Mouse (Mus musculus) kidney, embryonic 16.5 days (tissue): ENCODE results near the gene Tbx10. TPM values are rescaled to one million over a fixed set of nuclear protein-coding genes. Genes with fewer than 3 reads are reported as not detected.

ENCODE experiments used
- ATAC-seq: fragments of 200-750 bp; cut with Nextera tagmentation; 2 replicates; pipeline ENCODE4 v1.8.0; 2017; ENCODE audit warnings: moderate TSS enrichment; ENCODE audit not compliant: low FRiP score, low TSS enrichment
- H3K27ac ChIP-seq: fragments of 300-500 bp; sonication (generic); 2 replicates; pipeline ENCODE4 v1.5.1; 2014; ENCODE audit warnings: low read length
- H3K27me3 ChIP-seq: fragments of 300-500 bp; sonication (generic); 2 replicates; pipeline ENCODE4 v1.6.1; 2014; ENCODE audit warnings: low read length, control low read depth, mixed read lengths; ENCODE audit not compliant: insufficient read depth
- H3K36me3 ChIP-seq: fragments of 300-500 bp; sonication (generic); 2 replicates; pipeline ENCODE4 v1.6.1; 2014; ENCODE audit warnings: low read length, control low read depth, mixed read lengths; ENCODE audit not compliant: insufficient read depth
- H3K4me1 ChIP-seq: fragments of 300-500 bp; sonication (generic); 2 replicates; pipeline ENCODE4 v1.6.1; 2014; ENCODE audit warnings: low read length, control low read depth, mixed read lengths; ENCODE audit not compliant: insufficient read depth
- H3K4me2 ChIP-seq: fragments of 300-500 bp; sonication (generic); replicated peaks from 2 replicates; pipeline ENCODE4 v1.6.1; 2014; ENCODE audit warnings: low read depth, low read length
- H3K4me3 ChIP-seq: fragments of 300-500 bp; sonication (generic); 2 replicates; pipeline ENCODE4 v1.5.1; 2014; ENCODE audit warnings: mild to moderate bottlenecking, low read length
- H3K9ac ChIP-seq: fragments of 300-500 bp; sonication (generic); replicated peaks from 2 replicates; pipeline ENCODE4 v1.6.1; 2014; ENCODE audit warnings: low read length
- H3K9me3 ChIP-seq: fragments of 300-500 bp; sonication (generic); 2 replicates; pipeline ENCODE4 v1.6.1; 2016; ENCODE audit warnings: low read length, control low read depth
- WGBS: fragments of 180-500 bp; shearing (Covaris S2); extraction: QIAGEN DNeasy Blood & Tissue Kit; methylation state at CpG from one replicate; pipeline ENCODE4 v1.1.7; 2014; 5-methylcytosine and 5-hydroxymethylcytosine counted together
- polyA plus RNA-seq: library from polyadenylated mRNA; unstranded; fragments of >200 nt; fragmentation: Nextera tagmentation; extraction: Ambion mirVana; gene quantifications from 2 replicates; pipeline ENCODE4 v1.2.1, GENCODE M21; 2015

Gene Tbx10
- polyA plus RNA-seq, 1 experiment from 2014 or later, result 1.5 TPM

DNA sequence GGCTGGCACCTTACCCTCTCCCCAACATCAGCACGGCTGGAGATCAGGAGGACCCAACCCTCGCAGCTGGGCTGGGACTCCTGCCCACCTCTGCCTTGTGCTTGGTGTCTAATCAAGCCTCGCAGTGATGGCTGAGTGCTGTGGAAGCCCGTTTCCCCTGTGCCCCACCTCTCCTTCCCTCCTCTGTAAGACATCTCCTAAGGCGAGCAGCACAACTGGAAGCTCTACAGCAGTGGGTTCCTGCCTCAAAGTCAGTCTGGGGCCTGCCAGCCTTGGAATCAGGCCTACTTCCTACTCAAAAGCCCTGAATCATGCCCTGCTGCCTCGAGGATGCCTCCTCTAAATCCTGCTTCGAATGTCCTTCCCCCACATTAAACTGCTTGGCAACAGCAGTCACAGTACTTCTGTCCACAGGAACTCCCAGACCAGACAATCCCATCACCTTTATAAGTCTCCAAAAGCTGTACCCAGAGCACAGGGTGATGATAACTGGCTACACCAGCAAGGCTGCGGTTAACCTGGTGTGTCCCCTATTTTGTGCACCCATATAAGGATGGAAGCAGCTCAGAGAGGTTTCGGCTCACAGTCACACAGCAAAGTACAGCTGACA is 6.7 kb downstream of the Tbx10 start:
- Histone ChIP-seq H3K4me3 (peak overlapping the region; percentile 64; the same call in 1 of the 2 replicates), H3K4me2 (peak overlapping the region; percentile 82), H3K9ac (peak overlapping the region; percentile 22), H3K27me3 (no peaks in the 10 kb centered on the region), H3K9me3 (no peaks in the 10 kb centered on the region), H3K36me3 (no peaks in the 10 kb centered on the region), H3K27ac (no peak overlapping the region), H3K4me1 (peaks cover 43% of the 10 kb centered on the region)
- ATAC-seq, result no peak
- 77% methylated on average over 9 of the region's 9 CpGs for WGBS

DNA sequence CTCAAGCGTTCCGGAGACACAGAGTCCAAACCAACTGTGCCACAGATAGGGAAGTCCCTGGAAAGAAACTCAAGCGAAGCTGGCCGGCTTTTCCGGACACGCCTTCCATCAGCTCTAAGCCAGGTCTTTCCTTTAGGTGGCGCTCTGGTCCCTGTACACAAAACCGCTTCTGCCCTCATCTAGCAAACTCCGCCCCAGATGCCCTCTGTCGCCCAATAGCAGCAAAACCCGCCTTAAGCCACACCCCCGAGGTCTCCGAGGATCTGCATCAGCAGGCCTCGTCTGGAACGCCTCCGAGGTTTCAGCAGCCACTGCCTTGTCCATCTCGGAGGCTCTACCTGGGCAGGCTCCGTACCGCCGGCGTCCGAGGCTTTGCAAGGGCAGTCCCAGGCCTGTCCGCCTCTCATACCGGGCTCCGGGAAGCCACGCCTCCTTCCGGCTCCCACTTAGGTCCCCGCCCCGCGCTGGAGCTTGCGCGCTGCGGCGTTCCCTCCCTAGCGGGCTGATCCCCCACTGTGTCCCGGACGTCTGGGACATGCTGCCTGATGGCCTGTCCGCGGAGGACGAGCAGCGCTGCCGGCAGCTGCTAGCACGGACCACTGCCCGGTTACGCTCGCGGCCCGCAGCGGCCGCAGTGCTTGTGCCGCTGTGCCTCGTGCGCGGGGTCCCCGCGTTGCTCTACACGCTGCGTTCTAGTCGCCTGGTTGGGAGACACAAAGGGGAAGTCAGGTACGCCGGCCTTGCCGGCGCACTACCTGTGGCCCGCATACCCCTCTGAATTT is 7.8 kb downstream of the Tbx10 start, which contains the start of the genes Nudt8 and Gm49405:
Gene Nudt8, plus strand, starts transcription at position 462 of the 782 bp plus-strand sequence.
Gene Gm49405, plus strand, starts transcription at position 508 of the 782 bp plus-strand sequence.
- peak within 1 kb of the TSS; percentile 83 for H3K9ac ChIP-seq
- peak within 1 kb of the TSS; percentile 99 for H3K27ac ChIP-seq
- ATAC-seq, result peak; percentile 94
- H3K4me1 ChIP-seq, result peaks cover 40% of the 10 kb centered on the region
- no peaks in the 10 kb centered on the region for H3K27me3 ChIP-seq
- H3K9me3 ChIP-seq, result no peaks in the 10 kb centered on the region
- H3K36me3 ChIP-seq, result no peaks in the 10 kb centered on the region
- WGBS, result 0% methylated on average over 64 of the region's 64 CpGs
- peak within 1 kb of the TSS; percentile 64 for H3K4me3 ChIP-seq
- peak within 1 kb of the TSS; percentile 82 for H3K4me2 ChIP-seq

DNA sequence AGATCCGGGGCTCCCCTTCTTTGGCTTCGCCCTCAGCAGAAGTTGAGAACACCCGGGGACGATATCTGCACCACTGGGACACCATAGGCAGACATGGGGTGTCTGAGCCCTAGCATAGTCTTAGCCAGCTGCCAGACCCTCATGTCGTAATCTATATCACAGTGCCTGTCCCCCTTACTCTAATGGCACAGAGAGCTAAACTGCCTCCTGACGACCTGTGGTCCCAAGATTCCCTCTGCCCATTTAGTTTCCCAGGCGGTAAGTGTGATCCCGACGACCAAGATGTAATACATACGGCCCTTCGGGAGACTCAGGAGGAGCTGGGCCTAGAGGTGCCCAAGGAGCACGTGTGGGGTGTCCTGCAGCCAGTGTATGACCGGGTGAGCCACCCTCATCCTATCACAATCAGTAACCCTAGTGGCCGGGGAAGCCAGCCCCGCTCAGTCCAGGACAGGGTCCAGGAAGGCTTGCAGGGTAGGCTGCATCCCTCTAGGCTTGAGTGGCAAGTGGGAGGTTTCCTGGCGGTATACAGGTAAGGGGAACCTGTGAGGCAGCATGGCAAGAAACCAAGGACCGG is 8.5 kb downstream of the Tbx10 start:
- Histone ChIP-seq H3K27me3 (no peaks in the 10 kb centered on the region), H3K27ac (peak overlapping the region; percentile 99)
- ATAC-seq, result 0 out of 2 replicates have a peak, but pooled peaks have one; percentile 20

DNA sequence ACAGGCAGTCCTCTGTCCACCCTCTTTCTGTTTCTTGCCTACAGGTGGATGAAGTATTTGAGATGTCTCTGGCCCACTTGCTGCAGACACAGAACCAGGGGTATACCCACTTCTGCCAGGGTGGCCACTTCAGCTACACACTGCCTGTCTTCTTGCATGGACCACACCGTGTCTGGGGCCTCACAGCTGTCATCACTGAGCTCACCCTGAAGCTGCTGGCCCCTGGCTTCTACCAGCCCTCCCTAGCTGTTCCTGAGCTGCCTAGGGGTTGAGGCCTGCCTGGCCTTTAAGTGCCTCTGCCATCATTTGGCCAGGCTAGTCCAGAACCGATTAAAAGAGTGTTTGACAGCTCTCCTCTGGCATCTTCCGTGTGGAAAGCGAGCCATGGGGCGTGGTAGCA is 9.2 kb downstream of the Tbx10 start:
- ATAC-seq, result no peak
- Histone ChIP-seq H3K4me2 (no peak overlapping the region), H3K4me3 (no peak overlapping the region), H3K27me3 (no peaks in the 10 kb centered on the region), H3K27ac (no peak overlapping the region; the same call in 1 of the 2 replicates), H3K9ac (peak overlapping the region; percentile 83; the same call in 1 of the 2 replicates), H3K9me3 (no peaks in the 10 kb centered on the region), H3K4me1 (peaks cover 26% of the 10 kb centered on the region), H3K36me3 (peaks cover 11% of the 10 kb centered on the region)
- 76% methylated on average over 5 of the region's 5 CpGs for WGBS

More for the DNA sequence above, 8.5 kb downstream of the Tbx10 start:
- Histone ChIP-seq H3K4me2 (peak overlapping the region; percentile 82), H3K4me3 (peak overlapping the region; percentile 64), H3K36me3 (peaks cover 3% of the 10 kb centered on the region), H3K9ac (peak overlapping the region; percentile 83), H3K9me3 (no peaks in the 10 kb centered on the region), H3K4me1 (peaks cover 33% of the 10 kb centered on the region)
- 11% methylated on average over 17 of the region's 17 CpGs for WGBS

DNA sequence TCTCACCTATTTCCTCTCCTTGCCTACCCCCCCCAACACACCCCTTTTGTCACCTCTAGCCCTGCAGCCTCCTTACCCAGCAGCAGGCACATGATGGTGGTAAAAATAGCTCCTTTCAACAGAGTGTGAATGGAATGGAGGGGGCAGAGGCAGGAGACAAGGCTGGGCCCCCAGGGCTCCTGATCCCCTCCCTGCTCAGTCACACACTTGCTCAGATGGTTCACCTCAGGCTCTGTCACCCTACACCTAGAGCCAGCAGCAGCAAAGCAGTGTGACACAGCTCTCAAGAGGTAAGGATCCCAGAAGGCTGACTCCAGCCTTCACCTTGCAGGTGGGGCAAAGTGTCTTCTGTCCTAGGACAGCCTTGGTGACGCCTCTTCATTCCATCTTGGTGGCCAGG is 10.6 kb downstream of the Tbx10 start, which contains the start of gene Doc2g:
Gene Doc2g, plus strand, starts transcription at position 202 of the 400 bp plus-strand sequence.
- no peak within 1 kb of the TSS for H3K27ac ChIP-seq
- no peak within 1 kb of the TSS for H3K9ac ChIP-seq
- no peak for ATAC-seq
- H3K36me3 ChIP-seq, result peaks cover 24% of the 10 kb centered on the region
- no peaks in the 10 kb centered on the region for H3K9me3 ChIP-seq
- H3K4me2 ChIP-seq, result no peak within 1 kb of the TSS
- no peaks in the 10 kb centered on the region for H3K27me3 ChIP-seq
- 78% methylated on average over 1 of the region's 1 CpGs for WGBS
- H3K4me1 ChIP-seq, result peaks cover 20% of the 10 kb centered on the region
- no peak within 1 kb of the TSS for H3K4me3 ChIP-seq

DNA sequence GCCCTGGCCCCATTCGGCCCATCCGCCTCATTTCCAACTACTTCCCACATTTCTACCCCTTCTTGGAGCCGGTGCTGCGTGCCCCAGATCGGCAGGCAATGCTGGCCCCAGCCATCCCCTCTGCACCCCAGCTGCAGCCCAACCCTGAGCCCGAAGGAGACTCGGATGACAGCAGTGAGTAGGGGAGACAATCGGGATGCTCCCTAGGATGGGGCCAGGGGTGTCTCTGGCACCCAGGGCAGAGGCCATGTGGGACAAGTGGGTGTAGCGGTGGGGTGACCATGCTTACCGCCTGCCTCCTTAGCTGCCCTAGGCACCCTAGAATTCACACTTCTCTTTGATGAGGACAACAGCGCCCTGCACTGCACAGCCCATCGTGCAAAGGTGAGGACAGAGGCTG is 11.1 kb downstream of the Tbx10 start:
- no peak for ATAC-seq
- H3K36me3 ChIP-seq, result peaks cover 30% of the 10 kb centered on the region
- no peak overlapping the region for H3K4me3 ChIP-seq
- H3K27ac ChIP-seq, result no peak overlapping the region
- WGBS, result 71% methylated on average over 12 of the region's 12 CpGs
- peaks cover 20% of the 10 kb centered on the region for H3K4me1 ChIP-seq
- H3K27me3 ChIP-seq, result no peaks in the 10 kb centered on the region
- no peak overlapping the region for H3K9ac ChIP-seq
- no peaks in the 10 kb centered on the region for H3K9me3 ChIP-seq
- H3K4me2 ChIP-seq, result no peak overlapping the region

DNA sequence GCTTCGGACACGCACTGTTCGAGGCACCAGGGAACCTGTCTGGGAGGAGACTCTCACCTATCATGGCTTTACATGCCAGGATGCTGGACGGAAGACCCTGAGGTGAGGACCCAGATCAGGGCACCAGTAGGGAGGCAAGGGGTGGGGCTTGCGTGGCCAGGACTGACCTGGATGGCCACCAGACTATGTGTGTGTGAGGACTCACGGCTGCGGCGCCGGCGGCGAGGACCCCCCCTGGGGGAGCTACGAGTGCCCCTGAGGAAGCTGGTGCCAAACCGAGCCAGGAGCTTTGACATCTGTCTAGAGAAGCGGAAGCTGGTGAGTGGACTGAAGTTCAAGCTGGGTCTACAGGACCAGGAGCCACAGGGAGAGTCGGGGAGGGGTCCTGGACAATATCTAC is 11.8 kb downstream of the Tbx10 start:
- no peak overlapping the region for H3K4me2 ChIP-seq
- 83% methylated on average over 15 of the region's 15 CpGs for WGBS
- no peaks in the 10 kb centered on the region for H3K9me3 ChIP-seq
- no peak for ATAC-seq
- peaks cover 19% of the 10 kb centered on the region for H3K4me1 ChIP-seq
- no peak overlapping the region for H3K4me3 ChIP-seq
- no peak overlapping the region for H3K9ac ChIP-seq
- H3K27me3 ChIP-seq, result no peaks in the 10 kb centered on the region
- peaks cover 36% of the 10 kb centered on the region for H3K36me3 ChIP-seq
- no peak overlapping the region for H3K27ac ChIP-seq

DNA sequence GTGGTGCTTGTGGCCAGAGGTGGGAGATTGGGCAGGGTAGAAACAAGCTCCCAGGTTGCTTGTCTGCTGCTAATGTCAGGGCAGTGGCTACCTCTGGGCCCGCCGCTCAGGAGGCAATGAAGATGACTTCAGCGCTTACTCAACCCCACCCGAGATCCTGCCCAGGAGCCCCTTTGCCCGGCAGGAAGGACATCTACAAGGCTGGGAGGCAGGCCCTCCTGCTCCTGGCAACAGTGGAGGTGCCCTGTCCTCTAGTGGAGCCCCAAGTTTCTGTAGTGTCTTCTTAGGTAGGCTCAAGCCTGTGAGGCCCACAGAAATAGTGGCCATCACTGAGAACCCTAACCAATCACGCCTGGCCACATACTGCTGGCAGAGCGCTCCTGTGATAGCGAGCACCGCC is 12.5 kb downstream of the Tbx10 start:
- Histone ChIP-seq H3K27ac (no peak overlapping the region), H3K9me3 (no peaks in the 10 kb centered on the region), H3K4me3 (no peak overlapping the region), H3K4me2 (no peak overlapping the region), H3K9ac (no peak overlapping the region), H3K4me1 (peaks cover 15% of the 10 kb centered on the region), H3K36me3 (peaks cover 44% of the 10 kb centered on the region), H3K27me3 (no peaks in the 10 kb centered on the region)
- no peak for ATAC-seq
- WGBS, result 84% methylated on average over 9 of the region's 9 CpGs

DNA sequence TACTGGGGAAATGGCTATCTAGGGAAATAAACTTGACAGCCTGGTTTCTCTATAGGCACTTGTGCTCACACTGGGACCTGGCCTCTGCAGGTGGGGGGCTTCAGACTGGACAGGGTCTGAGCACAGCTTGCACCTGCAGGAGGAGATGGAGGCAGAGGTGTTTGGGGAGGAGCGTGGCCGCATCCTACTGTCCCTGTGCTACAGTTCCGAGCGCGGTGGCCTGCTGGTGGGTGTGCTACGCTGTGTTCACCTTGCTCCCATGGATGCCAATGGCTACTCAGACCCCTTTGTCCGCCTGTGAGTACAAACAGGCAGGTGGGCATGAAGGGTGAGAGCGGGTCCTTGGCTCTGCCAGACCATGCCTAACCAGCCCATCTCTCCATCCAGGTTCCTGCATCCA is 13.4 kb downstream of the Tbx10 start:
- no peak overlapping the region for H3K27ac ChIP-seq
- no peak for ATAC-seq
- H3K27me3 ChIP-seq, result no peaks in the 10 kb centered on the region
- peaks cover 12% of the 10 kb centered on the region for H3K4me1 ChIP-seq
- no peak overlapping the region for H3K4me3 ChIP-seq
- no peak overlapping the region for H3K9ac ChIP-seq
- H3K9me3 ChIP-seq, result no peaks in the 10 kb centered on the region
- peaks cover 50% of the 10 kb centered on the region for H3K36me3 ChIP-seq
- H3K4me2 ChIP-seq, result no peak overlapping the region
- WGBS, result 97% methylated on average over 8 of the region's 8 CpGs
